Mouse (Mus musculus): ENCODE data around the gene Tmem145. TPM values are rescaled to one million over a fixed set of nuclear protein-coding genes. Genes with fewer than 3 reads are reported as not detected.

Gene Tmem145
- polyA plus RNA-seq, 1 experiment, result not detected

GRCm38 (mm10) chr7:25271651-25272444, 34.1 kb upstream of the Tmem145 start:
- no peak for DNase-seq (ENCODE audit: low read depth in 1 of 2, low spot score in 2 of 2)
- Histone ChIP-seq H3K27ac (ENCODE audit: insufficient read depth, low read length) (no peak overlapping the region), H3K4me1 (ENCODE audit: control insufficient read depth, insufficient read depth, insufficient read length) (peaks cover 27% of the 10 kb centered on the region), H3K36me3 (ENCODE audit: control insufficient read depth, insufficient read depth, low read length) (peaks cover 14% of the 10 kb centered on the region; the same call in 1 of the 2 replicates), H3K4me3 (ENCODE audit: extremely low read depth, insufficient read depth, insufficient read length) (no peak overlapping the region), H3K27me3 (ENCODE audit: control insufficient read depth, insufficient read depth, low read length) (no peaks in the 10 kb centered on the region)
- WGBS, result 94% methylated on average over 29 of the region's 30 CpGs
- TF ChIP-seq CTCF (IDR thresholded peaks at IDR 0.05; ENCODE audit: extremely low read depth, insufficient read depth, insufficient read length, insufficient replicate concordance) (no peak), POLR2A (IDR thresholded peaks at IDR 0.05; ENCODE audit: low read depth, low read length) (no peak)

- H3K4me1 ChIP-seq (ENCODE audit: control insufficient read depth, insufficient read depth, insufficient read length), result peaks cover 28% of the 10 kb centered on the region
- 93% methylated on average over 38 of the region's 38 CpGs for WGBS
- no peak overlapping the region for H3K4me3 ChIP-seq (ENCODE audit: extremely low read depth, insufficient read depth, insufficient read length)
- H3K36me3 ChIP-seq (ENCODE audit: control insufficient read depth, insufficient read depth, low read length), result peaks cover 14% of the 10 kb centered on the region; the same call in 1 of the 2 replicates
- no peaks in the 10 kb centered on the region for H3K27me3 ChIP-seq (ENCODE audit: control insufficient read depth, insufficient read depth, low read length)
- no peak overlapping the region for H3K27ac ChIP-seq (ENCODE audit: insufficient read depth, low read length)
- TF ChIP-seq CTCF (IDR thresholded peaks at IDR 0.05; ENCODE audit: extremely low read depth, insufficient read depth, insufficient read length, insufficient replicate concordance) (no peak), POLR2A (IDR thresholded peaks at IDR 0.05; ENCODE audit: low read depth, low read length) (no peak)
- no peak for DNase-seq (ENCODE audit: low read depth in 1 of 2, low spot score in 2 of 2)
These were observed 33.3 kb upstream of the Tmem145 start for GRCm38 (mm10) chr7:25272445-25273258.

- H3K4me3 ChIP-seq (ENCODE audit: extremely low read depth, insufficient read depth, insufficient read length), result no peak overlapping the region
- H3K27me3 ChIP-seq (ENCODE audit: control insufficient read depth, insufficient read depth, low read length), result no peaks in the 10 kb centered on the region
- TF ChIP-seq CTCF (IDR thresholded peaks at IDR 0.05; ENCODE audit: extremely low read depth, insufficient read depth, insufficient read length, insufficient replicate concordance) (no peak), POLR2A (IDR thresholded peaks at IDR 0.05; ENCODE audit: low read depth, low read length) (no peak)
- H3K4me1 ChIP-seq (ENCODE audit: control insufficient read depth, insufficient read depth, insufficient read length), result peaks cover 31% of the 10 kb centered on the region
- WGBS, result 89% methylated on average over 22 of the region's 22 CpGs
- DNase-seq (ENCODE audit: low read depth in 1 of 2, low spot score in 2 of 2), result no peak
- H3K36me3 ChIP-seq (ENCODE audit: control insufficient read depth, insufficient read depth, low read length), result peaks cover 14% of the 10 kb centered on the region; the same call in 1 of the 2 replicates
- peak overlapping the region; percentile 23; the same call in 1 of the 2 replicates for H3K27ac ChIP-seq (ENCODE audit: insufficient read depth, low read length)
These were observed 32.4 kb upstream of the Tmem145 start for GRCm38 (mm10) chr7:25273259-25274241.

DNA sequence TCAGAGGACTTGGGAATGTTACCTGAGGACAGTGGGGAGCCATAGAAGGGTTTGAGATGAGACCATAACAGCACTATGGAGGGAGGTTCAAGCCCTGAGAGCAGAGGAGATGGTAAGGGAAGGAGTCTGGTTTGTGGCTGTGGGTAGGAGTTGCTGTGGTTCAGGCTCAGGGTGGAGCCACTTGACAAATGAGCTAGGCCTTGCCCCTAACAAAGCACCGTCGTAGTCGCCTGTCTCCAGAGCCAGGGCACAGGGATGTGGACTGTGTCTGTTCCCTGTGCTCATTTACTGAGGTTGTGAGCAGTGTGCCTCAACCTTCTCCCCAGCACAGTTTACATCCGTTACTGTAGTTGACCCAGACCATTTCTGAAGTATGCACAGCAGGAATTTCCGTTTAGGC, 31.3 kb upstream of the Tmem145 start:
- H3K4me3 ChIP-seq (ENCODE audit: extremely low read depth, insufficient read depth, insufficient read length), result no peak overlapping the region
- DNase-seq (ENCODE audit: low read depth in 1 of 2, low spot score in 2 of 2), result no peak
- no peaks in the 10 kb centered on the region for H3K27me3 ChIP-seq (ENCODE audit: control insufficient read depth, insufficient read depth, low read length)
- TF ChIP-seq POLR2A (IDR thresholded peaks at IDR 0.05; ENCODE audit: low read depth, low read length) (no peak), CTCF (IDR thresholded peaks at IDR 0.05; ENCODE audit: extremely low read depth, insufficient read depth, insufficient read length, insufficient replicate concordance) (no peak)
- H3K36me3 ChIP-seq (ENCODE audit: control insufficient read depth, insufficient read depth, low read length), result peaks cover 14% of the 10 kb centered on the region; the same call in 1 of the 2 replicates
- peaks cover 31% of the 10 kb centered on the region for H3K4me1 ChIP-seq (ENCODE audit: control insufficient read depth, insufficient read depth, insufficient read length)
- peak overlapping the region; percentile 19 for H3K27ac ChIP-seq (ENCODE audit: insufficient read depth, low read length)
- 43% methylated on average over 5 of the region's 5 CpGs for WGBS

DNA sequence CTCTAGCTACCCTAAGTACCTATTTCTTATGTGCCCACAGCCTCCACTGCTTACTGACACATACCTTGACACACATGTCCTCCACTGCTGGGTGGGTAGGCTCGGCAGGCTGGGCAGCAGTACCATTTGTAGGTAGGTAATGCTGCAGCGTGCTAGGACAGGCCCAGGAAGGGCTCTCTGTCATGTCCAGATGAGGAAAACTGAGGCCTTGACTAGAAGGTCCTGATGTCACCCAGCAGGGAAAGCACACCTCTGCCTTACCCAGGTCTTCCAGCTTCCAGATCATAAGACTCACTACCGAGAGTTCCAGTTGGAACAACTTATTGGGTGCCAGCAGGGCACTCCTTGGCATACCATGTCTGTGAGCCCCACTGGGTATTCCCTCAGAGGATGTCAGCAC, 30.9 kb upstream of the Tmem145 start:
- H3K4me3 ChIP-seq (ENCODE audit: extremely low read depth, insufficient read depth, insufficient read length), result no peak overlapping the region
- WGBS, result 78% methylated on average over 3 of the region's 3 CpGs
- peaks cover 14% of the 10 kb centered on the region; the same call in 1 of the 2 replicates for H3K36me3 ChIP-seq (ENCODE audit: control insufficient read depth, insufficient read depth, low read length)
- DNase-seq (ENCODE audit: low read depth in 1 of 2, low spot score in 2 of 2), result no peak
- H3K4me1 ChIP-seq (ENCODE audit: control insufficient read depth, insufficient read depth, insufficient read length), result peaks cover 31% of the 10 kb centered on the region
- TF ChIP-seq POLR2A (IDR thresholded peaks at IDR 0.05; ENCODE audit: low read depth, low read length) (no peak), CTCF (IDR thresholded peaks at IDR 0.05; ENCODE audit: extremely low read depth, insufficient read depth, insufficient read length, insufficient replicate concordance) (no peak)
- no peaks in the 10 kb centered on the region for H3K27me3 ChIP-seq (ENCODE audit: control insufficient read depth, insufficient read depth, low read length)
- H3K27ac ChIP-seq (ENCODE audit: insufficient read depth, low read length), result peak overlapping the region; percentile 19; the same call in 1 of the 2 replicates

Measured in spleen, adult 2 months (tissue).